Mouse (Mus musculus): Measurements from ENCODE around the gene Pah. TPM values are rescaled to one million over a fixed set of nuclear protein-coding genes. Genes with fewer than 3 reads are reported as not detected.
A peak's percentile ranks its signal among the peaks of the same experiment; 100 is the strongest.

The Pah gene
- polyA plus RNA-seq (2015; fragmentation: Nextera tagmentation; extraction: Ambion mirVana): 44.8 and 45.4 TPM in 2 replicates

GRCm38 (mm10) chr10:87521646-87522045, at the start of gene Pah:
Gene Pah, plus strand, starts transcription at chr10:87521795.
- Histone ChIP-seq H3K27ac (replicated peaks) (peak within 1 kb of the TSS; percentile 57), H3K4me1 (replicated peaks) (no peaks in the 10 kb centered on the region), H3K27me3 (no peaks in the 10 kb centered on the region), H3K9ac (no peak within 1 kb of the TSS), H3K4me2 (peak within 1 kb of the TSS; percentile 27), H3K9me3 (replicated peaks) (no peaks in the 10 kb centered on the region), H3K36me3 (replicated peaks) (no peaks in the 10 kb centered on the region), H3K4me3 (replicated peaks) (peak within 1 kb of the TSS; percentile 33)
- WGBS (ENCODE audit: insufficient replicate concordance): 53% methylated on average over 5 of the region's 5 CpGs
- peak; percentile 56; the same call in 1 of the 2 replicates for ATAC-seq (ENCODE audit: insufficient read depth)

- 62% methylated on average over 10 of the region's 10 CpGs for WGBS (ENCODE audit: insufficient replicate concordance)
These were observed 48.0 kb upstream of the Pah start for GRCm38 (mm10) chr10:87473475-87474131.

GRCm38 (mm10) chr10:87474971-87475370, 46.6 kb upstream of the Pah start:
- H3K27me3 ChIP-seq: no peaks in the 10 kb centered on the region
- H3K4me1 ChIP-seq (replicated peaks): no peaks in the 10 kb centered on the region
- H3K36me3 ChIP-seq (replicated peaks): no peaks in the 10 kb centered on the region
- 59% methylated on average over 2 of the region's 2 CpGs for WGBS (ENCODE audit: insufficient replicate concordance)
- no peaks in the 10 kb centered on the region for H3K9me3 ChIP-seq (replicated peaks)
- no peak overlapping the region for H3K4me2 ChIP-seq
- ATAC-seq (ENCODE audit: insufficient read depth): no peak
- H3K9ac ChIP-seq: no peak overlapping the region
- no peak overlapping the region for H3K4me3 ChIP-seq (replicated peaks)
- H3K27ac ChIP-seq (replicated peaks): no peak overlapping the region

More at GRCm38 (mm10) chr10:87473475-87474131, 48.0 kb upstream of the Pah start:
- H3K4me2 ChIP-seq: no peak overlapping the region
- H3K27me3 ChIP-seq: no peaks in the 10 kb centered on the region
- H3K9me3 ChIP-seq (replicated peaks): no peaks in the 10 kb centered on the region
- no peak for ATAC-seq (ENCODE audit: insufficient read depth)
- no peaks in the 10 kb centered on the region for H3K36me3 ChIP-seq (replicated peaks)
- no peak overlapping the region for H3K9ac ChIP-seq
- H3K4me3 ChIP-seq (replicated peaks): no peak overlapping the region
- H3K27ac ChIP-seq (replicated peaks): no peak overlapping the region
- H3K4me1 ChIP-seq (replicated peaks): no peaks in the 10 kb centered on the region

GRCm38 (mm10) chr10:87477895-87478294, 43.7 kb upstream of the Pah start:
- no peak overlapping the region for H3K9ac ChIP-seq
- no peak overlapping the region for H3K4me3 ChIP-seq (replicated peaks)
- H3K27me3 ChIP-seq: peaks cover 1% of the 10 kb centered on the region; the same call in 1 of the 2 replicates
- 42% methylated on average over 5 of the region's 5 CpGs for WGBS (ENCODE audit: insufficient replicate concordance)
- no peaks in the 10 kb centered on the region for H3K36me3 ChIP-seq (replicated peaks)
- ATAC-seq (ENCODE audit: insufficient read depth): no peak
- no peak overlapping the region for H3K4me2 ChIP-seq
- H3K27ac ChIP-seq (replicated peaks): no peak overlapping the region
- H3K4me1 ChIP-seq (replicated peaks): no peaks in the 10 kb centered on the region
- H3K9me3 ChIP-seq (replicated peaks): no peaks in the 10 kb centered on the region

- no peak for ATAC-seq (ENCODE audit: insufficient read depth)
- Histone ChIP-seq H3K36me3 (replicated peaks) (no peaks in the 10 kb centered on the region), H3K4me3 (replicated peaks) (no peak overlapping the region), H3K9ac (no peak overlapping the region), H3K9me3 (replicated peaks) (no peaks in the 10 kb centered on the region), H3K4me2 (no peak overlapping the region), H3K27me3 (peaks cover 62% of the 10 kb centered on the region), H3K27ac (replicated peaks) (no peak overlapping the region), H3K4me1 (replicated peaks) (no peaks in the 10 kb centered on the region)
- WGBS (ENCODE audit: insufficient replicate concordance): 4% methylated on average over 17 of the region's 17 CpGs
These were observed 36.5 kb upstream of the Pah start for GRCm38 (mm10) chr10:87484831-87485720.

GRCm38 (mm10) chr10:87485721-87486620, 35.6 kb upstream of the Pah start:
- H3K36me3 ChIP-seq (replicated peaks): no peaks in the 10 kb centered on the region
- WGBS (ENCODE audit: insufficient replicate concordance): 2% methylated on average over 33 of the region's 33 CpGs
- peaks cover 71% of the 10 kb centered on the region for H3K27me3 ChIP-seq
- ATAC-seq (ENCODE audit: insufficient read depth): no peak
- no peak overlapping the region for H3K9ac ChIP-seq
- H3K4me2 ChIP-seq: no peak overlapping the region
- H3K27ac ChIP-seq (replicated peaks): no peak overlapping the region
- no peak overlapping the region for H3K4me3 ChIP-seq (replicated peaks)
- no peaks in the 10 kb centered on the region for H3K4me1 ChIP-seq (replicated peaks)
- H3K9me3 ChIP-seq (replicated peaks): no peaks in the 10 kb centered on the region

GRCm38 (mm10) chr10:87488429-87489145, 33.0 kb upstream of the Pah start:
- Histone ChIP-seq H3K4me2 (no peak overlapping the region), H3K27me3 (peaks cover 93% of the 10 kb centered on the region), H3K9ac (no peak overlapping the region), H3K4me3 (replicated peaks) (no peak overlapping the region), H3K27ac (replicated peaks) (no peak overlapping the region), H3K4me1 (replicated peaks) (no peaks in the 10 kb centered on the region), H3K9me3 (replicated peaks) (no peaks in the 10 kb centered on the region), H3K36me3 (replicated peaks) (no peaks in the 10 kb centered on the region)
- ATAC-seq (ENCODE audit: insufficient read depth): no peak
- WGBS (ENCODE audit: insufficient replicate concordance): 3% methylated on average over 16 of the region's 16 CpGs

- Histone ChIP-seq H3K27ac (replicated peaks) (no peak overlapping the region), H3K36me3 (replicated peaks) (no peaks in the 10 kb centered on the region), H3K9ac (no peak overlapping the region), H3K27me3 (peaks cover 98% of the 10 kb centered on the region), H3K9me3 (replicated peaks) (no peaks in the 10 kb centered on the region), H3K4me1 (replicated peaks) (no peaks in the 10 kb centered on the region), H3K4me3 (replicated peaks) (no peak overlapping the region), H3K4me2 (no peak overlapping the region)
- WGBS (ENCODE audit: insufficient replicate concordance): 4% methylated on average over 18 of the region's 18 CpGs
- no peak for ATAC-seq (ENCODE audit: insufficient read depth)
These were observed 32.2 kb upstream of the Pah start for GRCm38 (mm10) chr10:87489246-87490009.

- H3K4me1 ChIP-seq (replicated peaks): no peaks in the 10 kb centered on the region
- H3K9me3 ChIP-seq (replicated peaks): no peaks in the 10 kb centered on the region
- H3K4me3 ChIP-seq (replicated peaks): no peak overlapping the region
- H3K4me2 ChIP-seq: no peak overlapping the region
- H3K9ac ChIP-seq: no peak overlapping the region
- peaks cover 98% of the 10 kb centered on the region for H3K27me3 ChIP-seq
- no peak overlapping the region for H3K27ac ChIP-seq (replicated peaks)
- 6% methylated on average over 2 of the region's 2 CpGs for WGBS (ENCODE audit: insufficient replicate concordance)
- H3K36me3 ChIP-seq (replicated peaks): no peaks in the 10 kb centered on the region
- no peak for ATAC-seq (ENCODE audit: insufficient read depth)
These were observed 31.3 kb upstream of the Pah start for GRCm38 (mm10) chr10:87490328-87490727.
